Mouse (Mus musculus) Patski (cell line): ENCODE data around the gene Adora2a. TPM values are rescaled to one million over a fixed set of nuclear protein-coding genes. Genes with fewer than 3 reads are reported as not detected.

Source experiments
- ATAC-seq: fragments of 100-300 bp; one replicate; pipeline ENCODE4 v1.8.0; 2021
- CTCF ChIA-PET: fragments of 350-600 bp; sonication (Branson Sonifier 250); formaldehyde crosslinking; loops from one replicate; lab custom pipeline; 2022; ENCODE audit warnings: inconsistent platforms; lab: Charles Lee
- POLR2A ChIA-PET: fragments of 350-600 bp; sonication (Branson Sonifier 250); formaldehyde crosslinking; loops from one replicate; lab custom pipeline; 2022; ENCODE audit warnings: antibody characterized with exemption, inconsistent platforms; lab: Charles Lee
- DNase-seq: peaks from one replicate; pipeline ENCODE4 v3.0.0-alpha.2; 2011; ENCODE audit warnings: low read depth, low spot score
- H3K27me3 ChIP-seq: fragments of 371-371 bp; one replicate; pipeline ENCODE4 v1.5.1; 2021
- CTCF ChIP-seq: fragments of 100-300 bp; IDR thresholded peaks from one replicate; pipeline ENCODE4 v1.5.1; 2021
- in situ Hi-C: fragments of 300-500 bp; cut with MboI; formaldehyde crosslinking; loops from 3 replicates; pipeline ENCODE4 v1.11.1; 2018; ENCODE audit warnings: low pct_unique_long_range_greater_than_20kb, mixed read lengths
- polyA plus RNA-seq: library from polyadenylated mRNA; unstranded; gene quantifications from one replicate; pipeline ENCODE4 v1.2.3, GENCODE M21; 2021

Gene Adora2a
- polyA plus RNA-seq, 1 experiment from 2014 or later, result 0.83 TPM

DNA sequence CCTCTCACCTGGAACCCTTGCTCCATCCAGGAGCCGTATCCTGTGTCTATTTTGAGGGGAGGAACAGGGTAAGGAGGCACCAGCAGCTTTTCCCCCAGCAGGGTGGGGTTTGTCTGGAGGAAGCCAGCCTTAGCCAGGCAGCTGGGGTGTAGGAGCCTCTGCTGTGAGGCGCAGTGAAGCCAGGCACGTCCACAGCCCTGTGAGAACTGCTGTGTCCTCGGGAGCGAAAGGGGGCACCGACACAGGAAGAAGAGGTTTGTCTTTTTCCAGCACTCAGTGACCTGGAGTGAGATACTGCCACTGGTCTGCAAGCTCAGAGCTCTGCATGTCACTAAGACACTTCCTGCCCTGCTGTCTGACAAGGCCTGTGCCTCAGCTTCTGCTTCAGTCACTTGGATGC is 12.3 kb upstream of the Adora2a start:
- in situ Hi-C loops, result no loop called here
- no peak for TF ChIP-seq CTCF
- no peaks in the 10 kb centered on the region for H3K27me3 ChIP-seq
- ATAC-seq (no peak), DNase-seq (no peak)
- ChIA-PET POLR2A (interaction anchor here (1.5 kb wide), 1 partner anchor 10 kb away, joined by 5 read pairs; no protein-coding TSS in a partner anchor), CTCF (interaction anchor here (0.6 to 2.1 kb wide), 4 partner anchors 10 to 86 kb away, joined by 3 to 5 read pairs (median 4); no protein-coding TSS in a partner anchor)

DNA sequence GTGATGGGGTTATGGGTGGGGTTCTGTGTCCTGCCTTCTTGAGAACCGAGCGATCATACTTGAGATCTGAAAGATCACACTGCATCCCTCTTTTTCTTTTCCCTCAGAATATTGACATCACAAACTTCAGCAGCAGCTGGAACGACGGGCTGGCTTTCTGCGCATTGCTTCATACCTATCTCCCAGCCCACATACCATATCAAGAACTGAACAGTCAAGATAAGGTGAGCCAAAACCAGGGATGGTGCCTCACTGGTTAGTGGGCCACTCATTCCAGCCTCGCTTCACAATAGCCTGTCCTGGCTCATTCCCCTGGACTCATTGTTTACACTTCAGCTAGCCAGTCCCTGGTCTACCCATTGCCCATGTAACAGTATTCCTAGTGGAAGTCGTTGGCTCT is 9.5 kb upstream of the Adora2a start:
- H3K27me3 ChIP-seq, result no peaks in the 10 kb centered on the region
- ATAC-seq (no peak), DNase-seq (no peak)
- in situ Hi-C loops, result no loop called here
- POLR2A ChIA-PET, result no interaction called here
- no peak for TF ChIP-seq CTCF
- CTCF ChIA-PET, result no interaction called here

DNA sequence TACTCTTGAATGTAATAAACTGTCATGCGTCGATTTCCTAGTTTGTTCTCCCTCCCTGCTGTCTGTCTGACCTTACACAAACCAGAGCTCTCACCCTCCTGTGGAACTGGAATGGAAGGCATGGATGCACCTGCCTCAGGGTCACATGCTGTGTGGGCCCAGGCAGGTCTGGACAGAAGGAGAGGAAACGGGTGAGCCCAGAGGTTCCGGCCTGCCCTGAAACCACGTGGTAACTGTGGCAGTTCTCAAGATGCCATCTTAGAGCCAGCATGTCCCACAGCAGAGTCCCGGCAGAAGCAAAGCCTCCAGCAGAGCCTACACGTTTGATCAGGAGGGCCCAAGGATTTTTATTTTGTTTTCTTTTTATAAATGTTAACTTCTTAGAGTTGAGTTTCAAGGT is 4.3 kb upstream of the Adora2a start:
- ChIA-PET CTCF (interaction anchor here (2.6 kb wide), 1 partner anchor 13 kb away, joined by 8 read pairs; no protein-coding TSS in a partner anchor), POLR2A (no interaction called here)
- DNase-seq (no peak), ATAC-seq (no peak)
- TF ChIP-seq CTCF, result no peak
- in situ Hi-C loops, result loop anchor here (10.0 kb wide), 1 partner anchor 172 kb away; no protein-coding TSS in a partner anchor
- peaks cover 5% of the 10 kb centered on the region for H3K27me3 ChIP-seq

DNA sequence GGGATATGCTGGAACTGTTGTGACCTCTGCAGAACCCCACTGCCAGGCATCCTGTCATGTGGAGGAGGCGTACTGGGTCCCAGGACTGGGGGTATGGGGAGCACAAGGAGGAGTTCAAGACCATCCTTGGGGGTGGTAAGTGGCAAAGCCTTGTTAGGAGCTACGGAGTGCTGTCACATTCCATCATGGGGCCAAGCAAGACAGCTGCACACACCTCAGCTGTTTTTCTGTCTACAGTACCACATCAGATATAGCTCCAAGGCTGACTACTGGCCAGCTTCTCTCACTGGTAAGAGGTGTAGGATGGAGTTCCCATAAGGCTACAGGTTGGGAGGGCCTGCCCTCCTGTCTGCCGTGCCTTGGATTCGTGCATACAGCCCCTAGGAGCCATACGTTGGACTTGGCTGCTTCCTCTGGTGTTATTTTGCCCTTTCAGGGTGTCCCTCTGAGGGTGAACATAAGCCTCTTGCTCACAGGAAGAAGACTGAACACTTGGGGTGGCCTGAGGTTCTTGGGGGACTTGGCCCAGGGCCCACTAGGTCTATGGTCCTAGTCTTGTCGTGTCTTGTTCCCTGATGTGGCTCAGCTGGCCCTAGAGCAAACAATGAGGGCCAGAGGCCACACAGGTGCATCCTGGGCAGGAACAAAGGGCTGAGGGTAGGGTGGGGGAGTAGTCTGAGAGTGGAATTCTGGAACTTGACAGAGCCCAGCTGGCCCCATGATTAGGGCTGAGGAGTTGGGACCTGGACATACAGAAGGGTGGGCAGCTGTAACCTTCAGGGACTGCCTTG is 2.3 kb upstream of the Adora2a start:
- ATAC-seq (no peak), DNase-seq (no peak)
- CTCF ChIA-PET, result interaction anchor here (2.6 kb wide), 1 partner anchor 15 kb away, joined by 8 read pairs; no protein-coding TSS in a partner anchor
- H3K27me3 ChIP-seq, result peaks cover 12% of the 10 kb centered on the region
- POLR2A ChIA-PET, result no interaction called here
- in situ Hi-C loops, result loop anchor here (10.0 kb wide), 1 partner anchor 170 kb away; no protein-coding TSS in a partner anchor
- TF ChIP-seq CTCF, result no peak

DNA sequence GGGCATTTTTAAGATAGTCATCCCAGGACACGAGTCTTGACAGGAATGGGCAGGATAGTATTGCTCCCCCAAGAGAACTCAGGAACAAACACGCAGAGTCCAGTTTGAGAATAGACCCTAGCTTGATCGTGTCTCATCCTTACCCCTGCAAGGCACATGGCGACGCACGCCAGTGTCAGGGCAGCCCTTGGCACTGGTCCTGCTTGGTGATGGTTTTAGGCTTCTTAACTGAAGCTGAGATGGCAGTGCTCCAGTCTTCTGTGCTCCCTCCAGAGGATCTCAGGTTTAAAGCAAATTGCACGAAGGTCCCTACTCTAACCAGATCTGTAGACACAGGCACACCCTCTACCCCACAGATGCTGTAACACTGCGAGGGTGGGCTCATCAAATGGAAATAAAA is 921 bp upstream of the Adora2a start:
- TF ChIP-seq CTCF, result no peak
- ATAC-seq, result no peak
- ChIA-PET POLR2A (no interaction called here), CTCF (interaction anchor here (1.6 kb wide), 1 partner anchor 125 kb away, joined by 3 read pairs; no protein-coding TSS in a partner anchor)
- in situ Hi-C loops, result loop anchor here (5.0 to 10.0 kb wide), 2 partner anchors 122 to 169 kb away; no protein-coding TSS in a partner anchor
- no peak for DNase-seq
- H3K27me3 ChIP-seq, result peaks cover 12% of the 10 kb centered on the region

DNA sequence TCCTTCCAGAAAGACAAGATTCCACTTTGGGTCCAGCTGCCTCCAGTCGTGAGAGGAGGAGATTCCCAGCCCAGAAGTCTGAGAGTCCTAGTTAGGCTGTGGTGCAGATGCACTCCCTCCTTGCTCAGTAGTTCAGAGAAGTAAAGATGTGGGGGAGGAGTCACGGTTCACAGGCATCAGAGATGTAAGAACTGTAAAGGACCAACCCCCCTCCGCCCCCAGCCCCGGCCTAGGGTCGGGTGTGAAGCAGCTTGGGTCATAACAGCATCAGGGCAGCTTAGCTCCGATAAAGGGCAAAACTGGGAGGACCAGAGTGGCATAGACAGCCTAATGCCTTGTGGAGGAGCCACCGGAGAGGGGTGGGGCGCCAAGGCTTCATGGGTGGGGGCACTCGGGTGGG is 205 bp upstream of the Adora2a start:
- in situ Hi-C loops, result loop anchor here (5.0 to 10.0 kb wide), 2 partner anchors 121 to 168 kb away; no protein-coding TSS in a partner anchor
- TF ChIP-seq CTCF, result no peak
- CTCF ChIA-PET, result interaction anchor here (1.6 kb wide), 1 partner anchor 124 kb away, joined by 3 read pairs; no protein-coding TSS in a partner anchor
- peaks cover 12% of the 10 kb centered on the region for H3K27me3 ChIP-seq
- no peak for DNase-seq
- no peak for ATAC-seq
- POLR2A ChIA-PET, result no interaction called here

DNA sequence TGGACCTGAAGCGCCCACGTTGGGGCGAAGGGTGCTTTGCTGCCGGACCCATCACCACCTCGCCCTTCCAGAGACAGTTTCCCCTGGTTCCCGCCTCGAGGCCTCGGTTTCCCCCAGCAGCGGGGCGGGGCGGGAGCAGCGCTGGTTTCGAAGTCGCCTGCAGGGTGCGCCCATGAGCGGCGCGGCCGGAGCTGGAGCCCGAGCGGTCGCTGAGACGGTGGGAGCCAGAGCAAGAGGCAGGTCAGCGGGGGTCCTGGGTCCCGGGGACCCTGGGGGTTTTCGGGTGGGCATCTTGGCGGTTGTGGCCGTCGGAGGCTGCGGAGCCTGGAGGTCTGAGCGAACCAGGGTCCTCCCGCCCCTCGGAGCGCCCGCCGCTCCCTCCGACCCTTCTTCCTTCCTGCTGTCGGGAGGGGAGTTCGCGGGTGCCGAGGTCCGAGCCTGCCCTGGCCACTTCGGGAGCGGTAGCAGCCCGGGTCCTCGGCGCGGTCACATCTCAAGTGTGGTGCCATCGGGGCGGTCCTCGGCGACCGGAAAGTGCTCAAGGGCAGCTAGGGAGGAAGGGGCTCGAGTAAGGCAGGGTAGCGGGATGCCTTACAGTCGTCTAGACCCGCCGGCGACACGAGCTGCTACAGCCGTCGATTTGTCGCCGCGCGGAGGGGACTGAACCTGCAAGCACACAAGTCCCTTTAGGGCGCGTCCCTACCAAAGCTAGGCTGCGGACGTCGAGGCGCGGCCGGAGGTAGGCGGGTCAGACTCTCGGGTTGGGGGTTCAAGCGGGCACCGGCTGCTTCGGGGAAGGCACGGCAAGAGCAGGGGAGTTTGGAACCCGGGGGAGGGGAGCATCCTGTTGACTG is 458 bp downstream of the Adora2a start:
- no peak for TF ChIP-seq CTCF
- ChIA-PET POLR2A (no interaction called here), CTCF (interaction anchor here (0.9 to 1.6 kb wide), 3 partner anchors 120 to 170 kb away, joined by 3 to 4 read pairs (median 3); no protein-coding TSS in a partner anchor)
- peaks cover 12% of the 10 kb centered on the region for H3K27me3 ChIP-seq
- DNase-seq (no peak), ATAC-seq (peak; percentile 82)
- in situ Hi-C loops, result loop anchor here (5.0 to 10.0 kb wide), 2 partner anchors 120 to 168 kb away; no protein-coding TSS in a partner anchor

DNA sequence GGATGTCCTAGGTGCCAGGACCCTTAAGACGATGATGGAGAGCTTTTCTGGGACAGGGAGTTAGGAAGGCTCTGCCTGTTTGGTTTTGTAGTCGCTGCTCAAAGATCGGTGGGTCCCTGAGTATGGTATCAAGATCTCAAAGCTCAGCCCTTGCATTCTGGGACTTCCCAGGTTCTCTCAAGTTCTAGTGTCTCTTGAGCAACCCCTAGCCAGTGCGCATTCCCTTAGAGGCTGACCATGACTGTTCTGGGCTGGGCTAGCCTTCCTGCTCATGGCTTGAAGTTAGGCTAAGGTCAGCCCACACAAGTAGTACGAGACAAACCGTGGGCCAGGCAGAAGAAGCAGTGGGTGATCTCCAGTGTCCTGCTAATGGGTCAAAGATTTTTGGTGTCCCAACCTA is 1.5 kb downstream of the Adora2a start:
- no peak for TF ChIP-seq CTCF
- ATAC-seq (no peak), DNase-seq (no peak)
- in situ Hi-C loops, result loop anchor here (5.0 to 10.0 kb wide), 2 partner anchors 119 to 167 kb away; no protein-coding TSS in a partner anchor
- CTCF ChIA-PET, result interaction anchor here (0.9 to 1.3 kb wide), 2 partner anchors 119 to 169 kb away, joined by 3 to 4 read pairs; no protein-coding TSS in a partner anchor
- POLR2A ChIA-PET, result no interaction called here
- H3K27me3 ChIP-seq, result peaks cover 12% of the 10 kb centered on the region

DNA sequence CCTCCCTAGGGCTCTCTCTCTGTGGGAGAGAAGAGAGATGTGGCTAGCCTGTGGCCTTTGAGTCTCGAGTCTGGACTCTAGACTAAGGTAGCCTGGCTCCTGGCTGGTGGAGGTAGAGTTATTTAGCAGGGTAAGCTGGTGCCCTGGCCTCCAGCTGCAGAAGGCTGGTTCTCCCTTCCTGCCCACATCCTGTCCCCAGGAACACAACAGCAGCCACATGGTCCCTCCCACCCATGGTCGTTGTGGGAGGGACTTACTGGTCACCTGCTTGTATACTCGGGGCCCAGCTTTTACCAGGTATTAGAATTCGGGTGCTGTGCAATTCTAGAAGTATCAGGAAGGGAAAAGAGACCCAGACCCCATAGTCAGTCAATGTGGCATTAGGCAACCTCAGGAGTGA is 3.6 kb downstream of the Adora2a start:
- CTCF ChIA-PET, result no interaction called here
- POLR2A ChIA-PET, result no interaction called here
- no peak for TF ChIP-seq CTCF
- peaks cover 12% of the 10 kb centered on the region for H3K27me3 ChIP-seq
- in situ Hi-C loops, result no loop called here
- DNase-seq, result no peak
- ATAC-seq, result no peak

DNA sequence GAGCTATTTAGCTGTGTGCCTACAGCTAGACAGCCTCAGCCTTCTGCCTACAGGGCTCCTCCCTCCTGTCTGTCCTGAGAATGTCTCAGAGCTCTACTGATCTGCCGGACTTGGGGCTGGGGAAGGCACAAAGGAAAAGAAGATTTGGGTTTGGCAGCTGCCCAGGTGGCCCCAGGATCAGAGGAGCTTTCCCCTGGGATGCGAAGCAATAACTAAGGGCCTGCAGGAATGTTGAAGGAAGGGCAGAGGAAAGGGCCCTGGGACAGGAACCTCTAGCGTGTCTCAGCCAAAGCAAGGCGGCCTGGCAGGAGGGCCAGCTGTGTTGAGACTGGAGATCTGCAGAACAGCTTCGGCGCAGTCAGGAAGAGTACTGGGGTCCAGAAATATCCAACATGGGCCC is 6.3 kb downstream of the Adora2a start:
- peaks cover 3% of the 10 kb centered on the region for H3K27me3 ChIP-seq
- ATAC-seq (no peak), DNase-seq (no peak)
- CTCF ChIA-PET, result interaction anchor here (1.1 to 1.7 kb wide), 3 partner anchors 18 to 116 kb away, joined by 3 to 4 read pairs (median 4); no protein-coding TSS in a partner anchor
- POLR2A ChIA-PET, result no interaction called here
- in situ Hi-C loops, result no loop called here
- no peak for TF ChIP-seq CTCF
